Mouse (Mus musculus) liver, embryonic 14.5 days (tissue): ENCODE data around the gene D8Ertd738e.

Experiments
- CTCF ChIP-seq: IDR thresholded peaks from 2 replicates; pipeline ENCODE4 v1.5.1; 2016; ENCODE audit warnings: antibody characterized with exemption, low read depth, control low read depth
- EP300 ChIP-seq: IDR thresholded peaks from 2 replicates; pipeline ENCODE4 v1.6.1; 2016; ENCODE audit warnings: antibody characterized with exemption, low read depth

- TF ChIP-seq CTCF (peak; percentile 57; the same call in 1 of the 2 replicates), EP300 (no peak)
These were observed 18.8 kb downstream of the D8Ertd738e start for GRCm38 (mm10) chr8:84230735-84231134.
